Mouse (Mus musculus) thymus, adult 2 months (tissue): ENCODE measurements around the gene Aldh4a1. TPM values are rescaled to one million over a fixed set of nuclear protein-coding genes. Genes with fewer than 3 reads are reported as not detected.

ENCODE experiments used
- DNase-seq: peaks from one replicate; pipeline ENCODE4 v3.0.0; 2021
- H3K27ac ChIP-seq: fragments of 200-500 bp; 2 replicates; pipeline ENCODE4 v1.5.1; 2012; ENCODE audit warnings: low read length, control low read depth; ENCODE audit not compliant: control insufficient read depth, insufficient read depth
- H3K27me3 ChIP-seq: fragments of 200-500 bp; 2 replicates; pipeline ENCODE4 v1.6.1; 2012; ENCODE audit warnings: mild to moderate bottlenecking, low read length, moderate library complexity, mixed read lengths; ENCODE audit not compliant: control insufficient read depth, insufficient read depth
- H3K36me3 ChIP-seq: fragments of 200-500 bp; 2 replicates; pipeline ENCODE4 v1.6.1; 2012; ENCODE audit warnings: mild to moderate bottlenecking, low read length, moderate library complexity; ENCODE audit not compliant: control insufficient read depth, insufficient read depth
- H3K4me1 ChIP-seq: fragments of 200-500 bp; replicated peaks from 2 replicates; pipeline ENCODE4 v1.6.1; 2012; ENCODE audit warnings: low read length; ENCODE audit not compliant: control insufficient read depth, insufficient read depth
- H3K4me3 ChIP-seq: fragments of 200-500 bp; 2 replicates; pipeline ENCODE4 v1.5.1; 2012; ENCODE audit warnings: mild to moderate bottlenecking, low read length, control low read depth, moderate library complexity; ENCODE audit not compliant: control insufficient read depth, insufficient read depth
- CTCF ChIP-seq: fragments of 200-500 bp; IDR thresholded peaks from 2 replicates; pipeline ENCODE4 v1.5.1; 2012; ENCODE audit warnings: mild to moderate bottlenecking, control low read depth, low read length, moderate library complexity, borderline replicate concordance; ENCODE audit not compliant: control insufficient read depth, poor library complexity, insufficient read depth; ENCODE audit errors: extremely low read depth
- POLR2A ChIP-seq: fragments of 200-500 bp; IDR thresholded peaks from 2 replicates; pipeline ENCODE4 v1.6.1; 2012; ENCODE audit warnings: mild to moderate bottlenecking, low read length, control low read depth, moderate library complexity; ENCODE audit not compliant: control insufficient read depth, poor library complexity, insufficient read depth; ENCODE audit errors: extremely low read depth
- WGBS: fragments of 180-500 bp; shearing (Covaris S2); methylation state at CpG from one replicate; pipeline ENCODE4 v1.1.7; 2018; 5-methylcytosine and 5-hydroxymethylcytosine counted together
- polyA plus RNA-seq: library from polyadenylated mRNA; depleted of rRNA; stranded (reverse); fragments of >200 nt; gene quantifications from 2 replicates; pipeline ENCODE4 v1.2.3, GENCODE M21; 2012

Gene Aldh4a1
- polyA plus RNA-seq, 1 experiment: 69.2 TPM

DNA sequence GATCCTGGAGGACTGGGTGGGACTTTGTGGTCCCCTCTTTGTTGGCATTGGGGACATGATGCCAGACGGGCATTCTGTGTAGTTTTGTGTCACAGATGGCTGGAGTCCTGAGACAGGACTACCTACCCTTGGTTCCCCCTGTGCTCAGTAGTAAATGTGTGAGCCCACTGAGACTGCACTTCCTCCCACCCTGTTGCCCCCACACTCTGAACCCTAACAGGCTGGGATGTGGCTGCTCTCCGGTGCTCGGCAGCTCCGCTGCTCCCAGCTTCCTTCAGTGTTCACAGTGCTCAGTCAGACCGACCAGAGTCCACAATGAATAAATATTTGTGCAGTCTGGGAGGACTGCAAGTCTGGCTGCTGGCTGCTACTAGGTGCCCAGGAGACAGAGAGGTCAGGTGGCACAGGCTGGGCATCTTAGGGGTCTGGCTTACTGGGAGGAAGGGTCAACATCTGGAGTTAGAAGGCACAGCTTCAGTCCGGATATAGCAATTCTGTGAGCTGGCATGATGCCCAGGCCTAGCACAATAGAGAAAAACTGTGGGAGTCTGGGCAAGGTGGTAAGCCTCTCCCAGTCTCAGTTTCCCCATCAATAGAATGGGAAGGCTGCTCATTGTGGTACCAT, 41.1 kb upstream of the Aldh4a1 start:
- H3K27ac ChIP-seq: no peak overlapping the region
- H3K36me3 ChIP-seq: no peaks in the 10 kb centered on the region
- DNase-seq: no peak
- peaks cover 48% of the 10 kb centered on the region for H3K4me1 ChIP-seq
- TF ChIP-seq CTCF (no peak), POLR2A (no peak)
- WGBS: 57% methylated on average over 6 of the region's 6 CpGs
- H3K4me3 ChIP-seq: no peak overlapping the region
- no peaks in the 10 kb centered on the region for H3K27me3 ChIP-seq

DNA sequence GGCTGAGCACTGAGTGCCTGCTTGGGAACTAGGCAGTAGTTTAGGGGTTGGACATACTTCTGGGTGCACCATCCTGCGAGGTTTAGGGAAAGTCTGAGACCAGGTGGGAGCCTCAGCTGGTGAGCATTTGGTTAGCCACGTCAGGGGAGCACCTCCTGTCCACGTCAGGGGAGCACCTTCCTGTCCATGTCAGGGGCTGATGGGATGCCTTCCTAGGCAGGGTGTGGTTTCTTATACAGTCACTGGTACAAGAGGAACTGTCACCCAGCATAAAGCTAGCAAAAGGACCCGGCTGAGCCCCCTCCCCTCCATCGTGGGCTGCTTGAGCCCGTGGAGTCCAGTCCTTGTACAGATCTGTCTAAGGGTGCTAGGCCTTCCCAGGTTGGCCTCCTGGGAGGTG, 40.3 kb upstream of the Aldh4a1 start:
- Histone ChIP-seq H3K36me3 (no peaks in the 10 kb centered on the region), H3K4me1 (peaks cover 48% of the 10 kb centered on the region), H3K4me3 (no peak overlapping the region), H3K27ac (no peak overlapping the region), H3K27me3 (no peaks in the 10 kb centered on the region)
- no peak for DNase-seq
- 67% methylated on average over 6 of the region's 6 CpGs for WGBS
- no peak for TF ChIP-seq CTCF
- TF ChIP-seq POLR2A: no peak

DNA sequence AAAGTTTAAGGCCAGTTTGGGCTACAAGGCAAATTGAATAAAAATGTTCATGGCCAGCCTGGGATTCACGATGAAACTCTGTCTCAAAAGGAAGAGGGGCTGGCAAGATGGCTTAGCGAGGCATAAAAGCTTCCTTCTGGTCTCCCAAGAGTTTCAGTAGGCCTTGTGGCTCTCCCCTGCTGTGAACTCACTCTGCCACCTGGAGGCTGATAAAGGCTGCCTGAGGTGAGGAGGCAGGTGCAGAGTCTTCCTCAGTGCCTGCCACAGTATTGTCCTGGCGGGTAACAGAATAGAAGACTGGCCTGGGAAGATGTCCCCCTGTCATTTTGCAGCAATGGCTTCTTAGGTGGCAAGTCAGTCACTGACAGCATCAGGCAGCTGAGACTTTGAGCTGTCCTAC, 39.8 kb upstream of the Aldh4a1 start:
- Histone ChIP-seq H3K4me3 (no peak overlapping the region), H3K4me1 (peaks cover 48% of the 10 kb centered on the region), H3K27me3 (no peaks in the 10 kb centered on the region), H3K36me3 (no peaks in the 10 kb centered on the region), H3K27ac (no peak overlapping the region)
- TF ChIP-seq CTCF: no peak
- TF ChIP-seq POLR2A: no peak
- WGBS: 53% methylated on average over 3 of the region's 3 CpGs
- DNase-seq: no peak

DNA sequence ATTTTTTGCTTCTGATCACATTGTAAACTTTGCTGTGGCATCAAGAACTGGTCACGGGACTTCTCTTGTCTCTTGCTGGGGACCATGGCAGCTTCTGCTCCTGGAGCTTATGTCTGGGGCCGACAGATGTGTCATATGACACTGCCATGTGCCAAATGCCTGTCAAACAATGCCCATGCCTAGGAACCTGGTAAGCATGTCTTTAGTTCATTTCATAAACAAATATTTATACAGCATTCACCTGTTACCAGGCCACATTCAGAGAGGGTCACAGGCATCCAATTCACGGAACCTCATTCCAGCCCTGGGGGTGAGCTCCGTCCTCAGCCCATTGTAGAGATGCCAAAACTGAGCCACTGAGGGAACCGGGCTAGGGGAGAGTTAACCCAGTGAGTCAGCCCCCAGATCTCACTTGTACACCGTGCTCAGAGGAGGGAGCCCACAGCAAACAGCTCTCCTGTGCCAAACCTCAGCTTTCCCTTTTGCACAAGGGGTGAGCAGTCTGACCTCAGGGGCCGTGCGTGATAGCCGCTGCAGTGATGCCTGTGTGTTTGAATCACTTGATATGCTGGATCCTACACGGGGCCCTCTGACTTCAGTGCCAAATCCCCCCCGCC, 38.9 kb upstream of the Aldh4a1 start:
- Histone ChIP-seq H3K27ac (no peak overlapping the region), H3K4me1 (peaks cover 44% of the 10 kb centered on the region), H3K36me3 (no peaks in the 10 kb centered on the region), H3K4me3 (no peak overlapping the region), H3K27me3 (no peaks in the 10 kb centered on the region)
- 93% methylated on average over 11 of the region's 11 CpGs for WGBS
- no peak for DNase-seq
- no peak for TF ChIP-seq POLR2A
- TF ChIP-seq CTCF: no peak

DNA sequence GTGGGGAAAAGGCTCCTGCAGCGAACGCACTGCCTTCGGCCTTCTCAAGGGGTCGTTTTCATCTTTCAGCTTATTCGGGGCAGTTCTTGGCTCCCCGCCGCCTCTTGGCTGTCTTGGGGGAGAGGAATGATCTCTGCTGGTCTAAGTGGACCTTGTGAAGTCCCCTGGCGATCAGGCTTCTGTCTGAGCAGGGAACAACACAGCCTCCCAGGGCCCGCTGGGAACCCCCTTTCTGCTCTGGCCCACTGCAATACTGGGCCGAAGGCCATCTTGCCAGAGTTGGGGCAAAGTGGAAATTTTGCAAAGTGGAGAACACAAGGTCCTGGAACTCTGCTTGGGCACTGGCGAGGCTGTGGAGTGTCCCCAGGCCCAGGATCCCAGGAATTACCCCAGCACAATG, 38.0 kb upstream of the Aldh4a1 start:
- Histone ChIP-seq H3K4me3 (no peak overlapping the region), H3K27me3 (no peaks in the 10 kb centered on the region), H3K4me1 (peaks cover 38% of the 10 kb centered on the region), H3K27ac (no peak overlapping the region), H3K36me3 (no peaks in the 10 kb centered on the region)
- 96% methylated on average over 11 of the region's 11 CpGs for WGBS
- DNase-seq: no peak
- TF ChIP-seq CTCF (no peak), POLR2A (no peak)

DNA sequence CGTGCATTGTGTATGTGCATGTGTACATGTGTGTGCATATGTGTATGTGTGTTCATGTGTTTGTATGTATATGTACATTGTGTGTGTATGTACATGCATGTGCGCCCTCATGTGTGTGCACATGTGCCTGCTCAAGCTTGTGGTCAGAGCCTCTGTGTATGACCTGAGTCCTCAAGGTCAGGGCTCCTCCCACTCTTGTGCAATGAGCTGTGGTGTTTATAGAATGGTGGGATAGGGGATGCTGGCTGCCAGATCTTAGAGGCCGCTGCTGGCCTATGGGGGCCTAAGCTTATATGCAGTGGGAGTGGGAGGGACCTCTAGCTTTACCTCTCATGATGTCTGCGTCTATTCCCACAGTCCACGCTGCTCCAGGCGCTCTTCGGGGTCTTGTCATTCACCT, 37.0 kb upstream of the Aldh4a1 start:
- H3K27me3 ChIP-seq: no peaks in the 10 kb centered on the region
- TF ChIP-seq POLR2A (no peak), CTCF (no peak)
- peaks cover 30% of the 10 kb centered on the region for H3K4me1 ChIP-seq
- H3K36me3 ChIP-seq: no peaks in the 10 kb centered on the region
- H3K27ac ChIP-seq: no peak overlapping the region
- DNase-seq: no peak
- H3K4me3 ChIP-seq: no peak overlapping the region
- 97% methylated on average over 7 of the region's 7 CpGs for WGBS
